Mouse (Mus musculus): Measurements from ENCODE around the gene Gnai1. TPM values are rescaled to one million over a fixed set of nuclear protein-coding genes. Genes with fewer than 3 reads are reported as not detected.

The Gnai1 gene
- 117 TPM for polyA plus RNA-seq (2014; fragmentation: Illumina TruSeq; extraction: RNeasy Lipid Tissue Mini Kit (QIAGEN cat#74804); ENCODE audit: low read depth, low replicate concordance)

DNA sequence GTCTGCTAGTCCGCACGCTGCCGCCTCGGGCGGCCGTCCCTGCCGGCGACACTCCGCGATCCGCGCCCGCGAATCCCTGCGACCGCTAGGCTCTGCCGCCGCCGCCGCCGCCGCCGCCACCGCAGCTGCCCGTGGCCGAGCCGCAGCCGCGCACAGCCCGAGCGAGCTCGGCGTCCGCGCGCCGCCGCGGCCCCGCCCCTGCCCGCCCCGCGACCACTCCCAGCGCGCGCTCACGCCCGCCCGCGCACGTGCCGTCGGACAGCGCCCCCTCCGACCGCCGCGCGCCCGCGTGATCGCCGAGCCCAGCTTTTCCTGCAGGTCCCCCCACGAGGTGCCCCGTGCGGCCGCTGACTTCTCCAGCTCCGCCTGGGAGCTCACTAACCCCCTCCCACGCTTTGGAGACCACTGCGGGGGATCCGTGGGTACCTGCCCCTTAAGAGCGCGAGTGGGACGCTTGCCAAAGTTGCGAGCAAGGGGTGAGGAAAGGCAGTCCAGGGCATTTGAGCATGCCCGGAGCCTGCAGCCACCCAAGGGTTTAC lies at the start of gene Gnai1:
Gene Gnai1, minus strand, starts transcription at position 75 of the 539 bp plus-strand sequence.

